Mouse (Mus musculus) splenic B cell, adult 2 months (primary cell): Measurements from ENCODE around the gene 9930021J03Rik.

Experiments used
- DNase-seq: peaks from one replicate; pipeline ENCODE4 v3.0.0-alpha.2; 2011; ENCODE audit warnings: low read depth, low spot score
- H3K27me3 ChIP-seq: 2 replicates; pipeline ENCODE4 v1.6.1; 2012; ENCODE audit warnings: mild to moderate bottlenecking, low read length, moderate library complexity, mixed read lengths; ENCODE audit not compliant: control insufficient read depth, poor library complexity, insufficient read depth, severe bottlenecking
- H3K36me3 ChIP-seq: 2 replicates; pipeline ENCODE4 v1.6.1; 2012; ENCODE audit warnings: mild to moderate bottlenecking, low read length, moderate library complexity, mixed read lengths; ENCODE audit not compliant: control insufficient read depth, poor library complexity, insufficient read depth, severe bottlenecking

9930021J03Rik gene

GRCm38 (mm10) chr19:29825003-29825402 lies 19.2 kb upstream of the 9930021J03Rik start:
- Histone ChIP-seq H3K36me3 (no peaks in the 10 kb centered on the region), H3K27me3 (no peaks in the 10 kb centered on the region)
- DNase-seq, result no peak

GRCm38 (mm10) chr19:29824034-29824700 lies 18.4 kb upstream of the 9930021J03Rik start:
- Histone ChIP-seq H3K27me3 (no peaks in the 10 kb centered on the region), H3K36me3 (no peaks in the 10 kb centered on the region)
- DNase-seq, result peak; percentile 66

GRCm38 (mm10) chr19:29823456-29824010 lies 17.7 kb upstream of the 9930021J03Rik start:
- Histone ChIP-seq H3K36me3 (no peaks in the 10 kb centered on the region), H3K27me3 (no peaks in the 10 kb centered on the region)
- no peak for DNase-seq

- no peaks in the 10 kb centered on the region for H3K27me3 ChIP-seq
- H3K36me3 ChIP-seq, result no peaks in the 10 kb centered on the region
- peak; percentile 86 for DNase-seq
Measured at GRCm38 (mm10) chr19:29820966-29821365, 15.2 kb upstream of the 9930021J03Rik start.

- Histone ChIP-seq H3K27me3 (no peaks in the 10 kb centered on the region), H3K36me3 (peaks cover 4% of the 10 kb centered on the region; the same call in 1 of the 2 replicates)
- DNase-seq, result peak; percentile 86
Measured at GRCm38 (mm10) chr19:29812581-29813460, 7.0 kb upstream of the 9930021J03Rik start, which contains the start of gene Ranbp6. Ranbp6 (minus strand) TSS chr19:29812974.

- Histone ChIP-seq H3K36me3 (peaks cover 4% of the 10 kb centered on the region; the same call in 1 of the 2 replicates), H3K27me3 (no peaks in the 10 kb centered on the region)
- no peak for DNase-seq
Measured at GRCm38 (mm10) chr19:29810022-29810421, 4.2 kb upstream of the 9930021J03Rik start.

GRCm38 (mm10) chr19:29805101-29805916 lies 480 bp downstream of the 9930021J03Rik start:
- no peaks in the 10 kb centered on the region for H3K27me3 ChIP-seq
- no peaks in the 10 kb centered on the region for H3K36me3 ChIP-seq
- peak; percentile 82 for DNase-seq

- H3K36me3 ChIP-seq, result no peaks in the 10 kb centered on the region
Measured at GRCm38 (mm10) chr19:29803946-29804345, 1.8 kb downstream of the 9930021J03Rik start.

GRCm38 (mm10) chr19:29797371-29797770 lies 8.4 kb downstream of the 9930021J03Rik start:
- no peaks in the 10 kb centered on the region for H3K36me3 ChIP-seq
- DNase-seq, result no peak

More at GRCm38 (mm10) chr19:29803946-29804345, 1.8 kb downstream of the 9930021J03Rik start:
- no peak for DNase-seq
- no peaks in the 10 kb centered on the region for H3K27me3 ChIP-seq

GRCm38 (mm10) chr19:29787997-29788396 lies 17.8 kb downstream of the 9930021J03Rik start:
- DNase-seq, result no peak
- H3K36me3 ChIP-seq, result no peaks in the 10 kb centered on the region
- H3K27me3 ChIP-seq, result no peaks in the 10 kb centered on the region

More at GRCm38 (mm10) chr19:29797371-29797770, 8.4 kb downstream of the 9930021J03Rik start:
- H3K27me3 ChIP-seq, result no peaks in the 10 kb centered on the region

- Histone ChIP-seq H3K36me3 (no peaks in the 10 kb centered on the region), H3K27me3 (no peaks in the 10 kb centered on the region)
- DNase-seq, result no peak
Measured at GRCm38 (mm10) chr19:29782914-29783313, 22.9 kb downstream of the 9930021J03Rik start.

- DNase-seq, result no peak
- Histone ChIP-seq H3K36me3 (0 out of 2 replicates have a peak, but pooled peaks cover 2% of the 10 kb centered on the region), H3K27me3 (no peaks in the 10 kb centered on the region)
Measured at GRCm38 (mm10) chr19:29753939-29754338, 51.9 kb downstream of the 9930021J03Rik start.

GRCm38 (mm10) chr19:29750994-29751393 lies 54.8 kb downstream of the 9930021J03Rik start:
- DNase-seq, result no peak
- H3K36me3 ChIP-seq, result 0 out of 2 replicates have a peak, but pooled peaks cover 2% of the 10 kb centered on the region
- H3K27me3 ChIP-seq, result no peaks in the 10 kb centered on the region

GRCm38 (mm10) chr19:29743531-29743930 lies 62.3 kb downstream of the 9930021J03Rik start:
- Histone ChIP-seq H3K36me3 (no peaks in the 10 kb centered on the region), H3K27me3 (no peaks in the 10 kb centered on the region)
- no peak for DNase-seq
